Mouse (Mus musculus) liver, embryonic 13.5 days (tissue): Measurements from ENCODE around the gene Serpinb1a. TPM values are rescaled to one million over a fixed set of nuclear protein-coding genes. Genes with fewer than 3 reads are reported as not detected.
"Not testable (repeated sequence)": the region's sequence is repeated elsewhere in the genome, so short reads cannot be mapped to it uniquely, and the experiment has no call there.

Source experiments
- ATAC-seq: fragments of 200-750 bp; cut with Nextera tagmentation; 2 replicates; pipeline ENCODE4 v1.8.0; 2017; ENCODE audit warnings: low read depth, mild to moderate bottlenecking, moderate number of reproducible peaks, moderate library complexity
- DNase-seq: peaks from one replicate; pipeline ENCODE4 v3.0.0; 2022
- H3K27ac ChIP-seq: fragments of 300-500 bp; sonication (generic); 2 replicates; pipeline ENCODE4 v1.5.1; 2015; ENCODE audit warnings: moderate library complexity, mild to moderate bottlenecking, inconsistent platforms
- H3K27me3 ChIP-seq: fragments of 300-500 bp; sonication (generic); 2 replicates; pipeline ENCODE4 v1.6.1; 2015; ENCODE audit warnings: mild to moderate bottlenecking, inconsistent platforms
- H3K36me3 ChIP-seq: fragments of 300-500 bp; sonication (generic); 2 replicates; pipeline ENCODE4 v1.6.1; 2015; ENCODE audit warnings: mild to moderate bottlenecking, inconsistent platforms
- H3K4me1 ChIP-seq: fragments of 300-500 bp; sonication (generic); replicated peaks from 2 replicates; pipeline ENCODE4 v1.6.1; 2015; ENCODE audit warnings: inconsistent platforms
- H3K4me2 ChIP-seq: fragments of 300-500 bp; sonication (generic); 2 replicates; pipeline ENCODE4 v1.6.1; 2015; ENCODE audit warnings: inconsistent platforms, mild to moderate bottlenecking, moderate library complexity
- H3K4me3 ChIP-seq: fragments of 300-500 bp; sonication (generic); replicated peaks from 2 replicates; pipeline ENCODE4 v1.5.1; 2015; ENCODE audit warnings: mild to moderate bottlenecking, inconsistent platforms
- H3K9ac ChIP-seq: fragments of 300-500 bp; sonication (generic); 2 replicates; pipeline ENCODE4 v1.6.1; 2015; ENCODE audit warnings: mild to moderate bottlenecking, inconsistent platforms
- H3K9me3 ChIP-seq: fragments of 300-500 bp; sonication (generic); replicated peaks from 2 replicates; pipeline ENCODE4 v1.6.1; 2016; ENCODE audit warnings: inconsistent platforms
- WGBS: fragments of 180-500 bp; shearing (Covaris S2); methylation state at CpG from one replicate; pipeline ENCODE4 v1.1.7; 2015; ENCODE audit not compliant: insufficient replicate concordance; 5-methylcytosine and 5-hydroxymethylcytosine counted together
- polyA plus RNA-seq: library from polyadenylated mRNA; unstranded; fragments of >200 nt; fragmentation: Nextera tagmentation; extraction: Ambion mirVana; gene quantifications from 2 replicates; pipeline ENCODE4 v1.2.1, GENCODE M21; 2015

Serpinb1a gene
- polyA plus RNA-seq, result 16.1 and 16.5 TPM in 2 replicates

GRCm38 (mm10) chr13:32850668-32851404 lies at the start of gene Serpinb1a:
Gene Serpinb1a, minus strand, starts transcription at chr13:32851185.
- H3K4me1 ChIP-seq, result 0 out of 2 replicates have a peak, but pooled peaks cover 6% of the 10 kb centered on the region
- DNase-seq (no peak), ATAC-seq (no peak)
- no peaks in the 10 kb centered on the region for H3K9me3 ChIP-seq
- H3K36me3 ChIP-seq, result no peaks in the 10 kb centered on the region
- H3K9ac ChIP-seq, result no peak within 1 kb of the TSS
- WGBS, result 40% methylated on average over 10 of the region's 10 CpGs
- no peak within 1 kb of the TSS for H3K27ac ChIP-seq
- H3K4me3 ChIP-seq, result 0 out of 2 replicates have a peak within 1 kb of the TSS, but pooled peaks have one; percentile 8
- H3K27me3 ChIP-seq, result no peaks in the 10 kb centered on the region
- 0 out of 2 replicates have a peak within 1 kb of the TSS, but pooled peaks have one; percentile 19 for H3K4me2 ChIP-seq

GRCm38 (mm10) chr13:32900639-32901038 lies 49.7 kb upstream of the Serpinb1a start:
- 5% methylated on average over 2 of the region's 2 CpGs for WGBS
- no peak for ATAC-seq

GRCm38 (mm10) chr13:32899114-32899513 lies 48.1 kb upstream of the Serpinb1a start:
- not testable (repeated sequence) for ATAC-seq, H3K4me3 ChIP-seq, H3K36me3 ChIP-seq, H3K27ac ChIP-seq, DNase-seq, H3K9me3 ChIP-seq, H3K9ac ChIP-seq, H3K4me2 ChIP-seq, H3K27me3 ChIP-seq, H3K4me1 ChIP-seq
- WGBS, result 50% methylated on average over 1 of the region's 2 CpGs

More at GRCm38 (mm10) chr13:32900639-32901038, 49.7 kb upstream of the Serpinb1a start:
- no peaks in the 10 kb centered on the region for H3K4me1 ChIP-seq
- no peaks in the 10 kb centered on the region for H3K27me3 ChIP-seq
- H3K9me3 ChIP-seq, result no peaks in the 10 kb centered on the region
- no peak overlapping the region for H3K4me2 ChIP-seq
- no peak overlapping the region for H3K27ac ChIP-seq
- H3K9ac ChIP-seq, result no peak overlapping the region
- peak; percentile 18 for DNase-seq
- no peak overlapping the region for H3K4me3 ChIP-seq
- no peaks in the 10 kb centered on the region for H3K36me3 ChIP-seq

GRCm38 (mm10) chr13:32898111-32898510 lies 47.1 kb upstream of the Serpinb1a start, which contains the start of gene Serpinb1c:
Gene Serpinb1c, minus strand, starts transcription at chr13:32898211.
- ATAC-seq (no peak), DNase-seq (no peak)
- Histone ChIP-seq H3K9ac (no peak within 1 kb of the TSS), H3K4me1 (no peaks in the 10 kb centered on the region), H3K4me2 (no peak within 1 kb of the TSS), H3K36me3 (no peaks in the 10 kb centered on the region), H3K27ac (no peak within 1 kb of the TSS), H3K9me3 (no peaks in the 10 kb centered on the region), H3K27me3 (no peaks in the 10 kb centered on the region), H3K4me3 (no peak within 1 kb of the TSS)
- WGBS, result 75% methylated on average over 2 of the region's 2 CpGs

GRCm38 (mm10) chr13:32896931-32897330 lies 45.9 kb upstream of the Serpinb1a start:
- Histone ChIP-seq H3K4me1 (no peaks in the 10 kb centered on the region), H3K27me3 (no peaks in the 10 kb centered on the region), H3K9ac (no peak overlapping the region), H3K36me3 (no peaks in the 10 kb centered on the region), H3K4me2 (no peak overlapping the region), H3K9me3 (no peaks in the 10 kb centered on the region), H3K4me3 (no peak overlapping the region), H3K27ac (no peak overlapping the region)
- 51% methylated on average over 4 of the region's 4 CpGs for WGBS
- ATAC-seq (no peak), DNase-seq (no peak)

GRCm38 (mm10) chr13:32884755-32885154 lies 33.8 kb upstream of the Serpinb1a start:
- Histone ChIP-seq H3K9ac (no peak overlapping the region), H3K27me3 (no peaks in the 10 kb centered on the region), H3K9me3 (no peaks in the 10 kb centered on the region), H3K27ac (no peak overlapping the region), H3K36me3 (no peaks in the 10 kb centered on the region), H3K4me3 (no peak overlapping the region), H3K4me2 (no peak overlapping the region), H3K4me1 (no peaks in the 10 kb centered on the region)
- DNase-seq, result no peak
- no peak for ATAC-seq

GRCm38 (mm10) chr13:32873862-32874261 lies 22.9 kb upstream of the Serpinb1a start:
- Histone ChIP-seq H3K9ac (no peak overlapping the region), H3K4me1 (no peaks in the 10 kb centered on the region), H3K27me3 (0 out of 2 replicates have a peak, but pooled peaks cover 3% of the 10 kb centered on the region), H3K4me3 (no peak overlapping the region), H3K36me3 (no peaks in the 10 kb centered on the region), H3K9me3 (no peaks in the 10 kb centered on the region), H3K4me2 (no peak overlapping the region), H3K27ac (no peak overlapping the region)
- DNase-seq (no peak), ATAC-seq (no peak)
- 29% methylated on average over 1 of the region's 1 CpGs for WGBS

GRCm38 (mm10) chr13:32868843-32869242 lies 17.9 kb upstream of the Serpinb1a start:
- H3K9ac ChIP-seq, result no peak overlapping the region
- DNase-seq, result no peak
- 36% methylated on average over 5 of the region's 5 CpGs for WGBS
- no peaks in the 10 kb centered on the region for H3K36me3 ChIP-seq
- no peak overlapping the region for H3K4me3 ChIP-seq
- ATAC-seq, result no peak
- 0 out of 2 replicates have a peak, but pooled peaks cover 3% of the 10 kb centered on the region for H3K27me3 ChIP-seq
- H3K4me1 ChIP-seq, result no peaks in the 10 kb centered on the region
- no peak overlapping the region for H3K27ac ChIP-seq
- no peak overlapping the region for H3K4me2 ChIP-seq
- H3K9me3 ChIP-seq, result no peaks in the 10 kb centered on the region

- H3K4me3 ChIP-seq, H3K4me1 ChIP-seq, DNase-seq, H3K27ac ChIP-seq, H3K9ac ChIP-seq, H3K27me3 ChIP-seq, H3K4me2 ChIP-seq, H3K9me3 ChIP-seq, ATAC-seq, H3K36me3 ChIP-seq: not testable (repeated sequence)
- 36% methylated on average over 4 of the region's 4 CpGs for WGBS
Measured at GRCm38 (mm10) chr13:32868233-32868632, 17.2 kb upstream of the Serpinb1a start.

- no peaks in the 10 kb centered on the region for H3K9me3 ChIP-seq
- no peak overlapping the region for H3K27ac ChIP-seq
- H3K27me3 ChIP-seq, result 0 out of 2 replicates have a peak, but pooled peaks cover 3% of the 10 kb centered on the region
- no peak for DNase-seq
- H3K4me1 ChIP-seq, result no peaks in the 10 kb centered on the region
- H3K4me3 ChIP-seq, result no peak overlapping the region
- H3K36me3 ChIP-seq, result no peaks in the 10 kb centered on the region
- H3K4me2 ChIP-seq, result no peak overlapping the region
- no peak overlapping the region for H3K9ac ChIP-seq
- 37% methylated on average over 2 of the region's 2 CpGs for whole genome bisulfite sequencing
- ATAC-seq, result no peak
Measured at GRCm38 (mm10) chr13:32867030-32867429, 16.0 kb upstream of the Serpinb1a start.

GRCm38 (mm10) chr13:32866484-32866883 lies 15.5 kb upstream of the Serpinb1a start:
- 4% methylated on average over 9 of the region's 9 CpGs for WGBS
- no peaks in the 10 kb centered on the region for H3K4me1 ChIP-seq
- no peak overlapping the region for H3K27ac ChIP-seq
- no peaks in the 10 kb centered on the region for H3K9me3 ChIP-seq
- DNase-seq (peak; percentile 20), ATAC-seq (0 out of 2 replicates have a peak, but pooled peaks have one; percentile 41)
- no peak overlapping the region for H3K9ac ChIP-seq
- H3K27me3 ChIP-seq, result 0 out of 2 replicates have a peak, but pooled peaks cover 3% of the 10 kb centered on the region
- no peak overlapping the region for H3K4me3 ChIP-seq
- no peak overlapping the region for H3K4me2 ChIP-seq
- H3K36me3 ChIP-seq, result no peaks in the 10 kb centered on the region

- Histone ChIP-seq H3K27me3 (0 out of 2 replicates have a peak, but pooled peaks cover 3% of the 10 kb centered on the region), H3K4me1 (no peaks in the 10 kb centered on the region), H3K9me3 (no peaks in the 10 kb centered on the region), H3K27ac (no peak overlapping the region), H3K4me2 (no peak overlapping the region), H3K4me3 (no peak overlapping the region), H3K36me3 (no peaks in the 10 kb centered on the region), H3K9ac (no peak overlapping the region)
- 51% methylated on average over 2 of the region's 2 CpGs for WGBS
- DNase-seq (no peak), ATAC-seq (no peak)
Measured at GRCm38 (mm10) chr13:32865591-32865990, 14.6 kb upstream of the Serpinb1a start.
